8 mouse cellular contexts compared by ENCODE assay signal in genomic region chr7:142538291-142538690, GRCm38 (mm10). TPM values are rescaled to one million over a fixed set of nuclear protein-coding genes. Genes with fewer than 3 reads are reported as not detected.
DNase-seq lines count a peak whose midpoint lies in the region; ATAC-seq lines count a peak whose summit lies in the region.

No protein-coding gene starts in this region.

- ATAC-seq in hindbrain, embryonic 15.5 days (ENCODE audit: low FRiP score, low read depth) = 0 out of 2 replicates have a peak, but pooled peaks have one; percentile 1
- ATAC-seq in midbrain, embryonic 12.5 days (ENCODE audit: low FRiP score, low read depth) = no peak
- no peak for ATAC-seq in frontal cortex, adult (ENCODE audit: low TSS enrichment)

- H3K9ac ChIP-seq in hindbrain, embryonic 15.5 days = no peak overlapping the region
- H3K9ac ChIP-seq in midbrain, embryonic 12.5 days (replicated peaks) = peak overlapping the region; percentile 34

- peaks cover 82% of the 10 kb centered on the region for H3K4me1 ChIP-seq in heart, embryonic 10.5 days
- H3K4me1 ChIP-seq in embryonic facial prominence, embryonic 10.5 days = peaks cover 80% of the 10 kb centered on the region
- H3K4me1 ChIP-seq in hindbrain, embryonic 15.5 days (replicated peaks) = peaks cover 30% of the 10 kb centered on the region
- H3K4me1 ChIP-seq in midbrain, embryonic 12.5 days = peaks cover 42% of the 10 kb centered on the region

- peaks cover 15% of the 10 kb centered on the region for H3K36me3 ChIP-seq in heart, embryonic 10.5 days
- H3K36me3 ChIP-seq in embryonic facial prominence, embryonic 10.5 days (replicated peaks) = peaks cover 37% of the 10 kb centered on the region
- H3K36me3 ChIP-seq in hindbrain, embryonic 15.5 days = 0 out of 2 replicates have a peak, but pooled peaks cover 2% of the 10 kb centered on the region
- peaks cover 9% of the 10 kb centered on the region for H3K36me3 ChIP-seq in midbrain, embryonic 12.5 days

- no peaks in the 10 kb centered on the region for H3K27me3 ChIP-seq in heart, embryonic 10.5 days (ENCODE audit: insufficient read depth, poor library complexity, severe bottlenecking)
- H3K27me3 ChIP-seq in embryonic facial prominence, embryonic 10.5 days (replicated peaks; ENCODE audit: low read depth, poor library complexity, severe bottlenecking) = no peaks in the 10 kb centered on the region
- H3K27me3 ChIP-seq in hindbrain, embryonic 15.5 days = no peaks in the 10 kb centered on the region
- no peaks in the 10 kb centered on the region; the same call in 1 of the 2 replicates for H3K27me3 ChIP-seq in midbrain, embryonic 12.5 days

- no peak overlapping the region for H3K4me3 ChIP-seq in heart, embryonic 10.5 days
- peak overlapping the region; percentile 8; the same call in 1 of the 2 replicates for H3K4me3 ChIP-seq in embryonic facial prominence, embryonic 10.5 days
- no peak overlapping the region for H3K4me3 ChIP-seq in hindbrain, embryonic 15.5 days
- H3K4me3 ChIP-seq in midbrain, embryonic 12.5 days = no peak overlapping the region

- no peaks in the 10 kb centered on the region for H3K9me3 ChIP-seq in heart, embryonic 10.5 days
- H3K9me3 ChIP-seq in embryonic facial prominence, embryonic 10.5 days = no peaks in the 10 kb centered on the region
- no peaks in the 10 kb centered on the region for H3K9me3 ChIP-seq in hindbrain, embryonic 15.5 days
- no peaks in the 10 kb centered on the region for H3K9me3 ChIP-seq in midbrain, embryonic 12.5 days

- no peak for DNase-seq in heart, embryonic 10.5 days (ENCODE audit: low spot score)
- no peak for DNase-seq in heart, postnatal 4 days
- DNase-seq in embryonic facial prominence, embryonic 10.5 days (ENCODE audit: low spot score) = no peak
- DNase-seq in thymus, postnatal 10 days (ENCODE audit: low spot score in 2 of 2) = no peak
- no peak for DNase-seq in right cerebral cortex, postnatal 25 days

- 40% methylated on average over 4 of the region's 4 CpGs for WGBS in heart, embryonic 10.5 days
- 26% methylated on average over 4 of the region's 4 CpGs for WGBS in embryonic facial prominence, embryonic 10.5 days
- 40% methylated on average over 4 of the region's 4 CpGs for WGBS in hindbrain, embryonic 15.5 days
- 21% methylated on average over 4 of the region's 4 CpGs for WGBS in midbrain, embryonic 12.5 days

- no peak overlapping the region for H3K4me2 ChIP-seq in hindbrain, embryonic 15.5 days
- H3K4me2 ChIP-seq in midbrain, embryonic 12.5 days (replicated peaks) = no peak overlapping the region

- H3K27ac ChIP-seq in heart, embryonic 10.5 days = peak overlapping the region; percentile 94
- peak overlapping the region; percentile 93 for H3K27ac ChIP-seq in embryonic facial prominence, embryonic 10.5 days (replicated peaks)
- H3K27ac ChIP-seq in hindbrain, embryonic 15.5 days (replicated peaks) = peak overlapping the region; percentile 46; the same call in 1 of the 2 replicates
- H3K27ac ChIP-seq in midbrain, embryonic 12.5 days (replicated peaks) = peak overlapping the region; percentile 75

RNA-seq across cellular contexts. Expression of gene Mrpl23, which starts 5.8 kb away (rescaled TPM):
- 17.1 and 25.1 TPM in 2 replicates for polyA plus RNA-seq in heart, embryonic 10.5 days (2016; fragmentation: Nextera tagmentation; extraction: Ambion mirVana)
- total RNA-seq in heart, postnatal 4 days (2021) = 1 to 10 TPM; 3.7 to 6.4 TPM
- polyA plus RNA-seq in embryonic facial prominence, embryonic 10.5 days (2016; fragmentation: Nextera tagmentation; extraction: Ambion mirVana) = 18.1 and 22.4 TPM in 2 replicates
- 21.1 and 21.6 TPM in 2 replicates for polyA plus RNA-seq in hindbrain, embryonic 15.5 days (2015; fragmentation: Nextera tagmentation; extraction: Ambion mirVana)
- 10.3 and 15.0 TPM in 2 replicates for polyA plus RNA-seq in midbrain, embryonic 12.5 days (2016; fragmentation: Nextera tagmentation; extraction: Ambion mirVana)

RNA-seq across cellular contexts. Expression of gene Tnnt3, which starts 39.7 kb away (rescaled TPM):
- polyA plus RNA-seq in heart, embryonic 10.5 days (2016; fragmentation: Nextera tagmentation; extraction: Ambion mirVana) = 9.5 and 10.4 TPM in 2 replicates
- total RNA-seq in heart, postnatal 4 days (2021) = 10 to 100 TPM in 1 of 2 experiments, under 1 TPM in 1; 0.98 to 10.9 TPM
- polyA plus RNA-seq in embryonic facial prominence, embryonic 10.5 days (2016; fragmentation: Nextera tagmentation; extraction: Ambion mirVana) = 1.4 and 1.6 TPM in 2 replicates
- polyA plus RNA-seq in hindbrain, embryonic 15.5 days (2015; fragmentation: Nextera tagmentation; extraction: Ambion mirVana) = 3.3 and 3.6 TPM in 2 replicates
- polyA plus RNA-seq in midbrain, embryonic 12.5 days (2016; fragmentation: Nextera tagmentation; extraction: Ambion mirVana) = 1.0 and 1.1 TPM in 2 replicates
